Mouse (Mus musculus) heart, embryonic 16.5 days (tissue): ENCODE measurements around the gene Tssk2. TPM values are rescaled to one million over a fixed set of nuclear protein-coding genes. Genes with fewer than 3 reads are reported as not detected.

Source experiments
- ATAC-seq: fragments of 200-750 bp; cut with Nextera tagmentation; replicated peaks from 2 replicates; pipeline ENCODE4 v1.8.0; 2017; ENCODE audit warnings: moderate number of reproducible peaks; ENCODE audit not compliant: insufficient read depth, low FRiP score; ENCODE audit errors: extremely low read depth
- H3K27ac ChIP-seq: fragments of 300-500 bp; sonication (generic); 2 replicates; pipeline ENCODE4 v1.5.1; 2014; ENCODE audit warnings: mild to moderate bottlenecking, low read length, control low read depth, moderate library complexity
- H3K27me3 ChIP-seq: fragments of 300-500 bp; sonication (generic); 2 replicates; pipeline ENCODE4 v1.6.1; 2014; ENCODE audit warnings: low read length, mixed read lengths; ENCODE audit not compliant: control insufficient read depth, insufficient read depth
- H3K36me3 ChIP-seq: fragments of 300-500 bp; sonication (generic); 2 replicates; pipeline ENCODE4 v1.6.1; 2014; ENCODE audit not compliant: control insufficient read depth, insufficient read depth
- H3K4me1 ChIP-seq: fragments of 300-500 bp; sonication (generic); 2 replicates; pipeline ENCODE4 v1.6.1; 2014; ENCODE audit warnings: low read length, mixed read lengths; ENCODE audit not compliant: control insufficient read depth, insufficient read depth
- H3K4me2 ChIP-seq: fragments of 300-500 bp; sonication (generic); 2 replicates; pipeline ENCODE4 v1.6.1; 2014; ENCODE audit warnings: low read depth, mild to moderate bottlenecking, control low read depth, low read length
- H3K4me3 ChIP-seq: fragments of 300-500 bp; sonication (generic); 2 replicates; pipeline ENCODE4 v1.5.1; 2014; ENCODE audit warnings: mild to moderate bottlenecking, control low read depth, low read length
- H3K9ac ChIP-seq: fragments of 300-500 bp; sonication (generic); 2 replicates; pipeline ENCODE4 v1.6.1; 2014; ENCODE audit warnings: low read length, control low read depth
- H3K9me3 ChIP-seq: fragments of 300-500 bp; sonication (generic); replicated peaks from 2 replicates; pipeline ENCODE4 v1.6.1; 2016; ENCODE audit warnings: low read length; ENCODE audit not compliant: control insufficient read depth
- whole genome bisulfite sequencing: fragments of 180-500 bp; shearing (Covaris S2); extraction: QIAGEN DNeasy Blood & Tissue Kit; methylation state at CpG from one replicate; pipeline ENCODE4 v1.1.7; 2014; 5-methylcytosine and 5-hydroxymethylcytosine counted together
- polyA plus RNA-seq: library from polyadenylated mRNA; unstranded; fragments of >200 nt; fragmentation: Nextera tagmentation; extraction: Ambion mirVana; gene quantifications from 2 replicates; pipeline ENCODE4 v1.2.1, GENCODE M21; 2015

Tssk2 gene
- polyA plus RNA-seq, 1 experiment from 2014 or later: not detected

DNA sequence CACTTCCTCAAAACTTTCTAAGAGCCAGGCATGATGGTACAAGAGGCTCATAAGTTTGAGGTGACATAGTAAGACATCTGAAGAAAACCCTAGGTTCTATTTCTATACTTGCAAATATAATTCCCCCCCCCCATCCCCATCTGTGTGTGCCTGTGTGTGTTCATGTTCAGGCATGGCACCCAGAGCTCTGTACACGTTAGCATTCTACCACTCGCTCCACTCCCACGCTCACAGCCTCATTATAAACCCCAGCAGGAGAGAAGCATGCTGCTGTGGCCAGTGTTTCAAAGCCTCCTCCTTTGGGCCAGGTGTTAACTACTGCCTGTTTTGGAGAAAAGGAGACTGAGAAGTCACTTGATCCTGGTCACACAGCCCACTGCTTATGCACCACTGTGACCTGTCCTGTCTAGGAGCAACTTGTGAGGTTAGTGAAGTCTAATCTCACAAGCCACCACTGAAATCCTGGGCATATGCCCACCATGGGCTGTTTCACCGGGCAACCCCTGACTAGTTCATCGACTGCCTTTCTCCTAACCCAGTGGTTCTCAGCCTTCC lies 33.5 kb downstream of the Tssk2 start:
- ATAC-seq: no peak
- H3K4me3 ChIP-seq: no peak overlapping the region
- no peaks in the 10 kb centered on the region for H3K36me3 ChIP-seq
- H3K4me1 ChIP-seq: no peaks in the 10 kb centered on the region; the same call in 1 of the 2 replicates
- peaks cover 1% of the 10 kb centered on the region; the same call in 1 of the 2 replicates for H3K27me3 ChIP-seq
- WGBS: 62% methylated on average over 5 of the region's 5 CpGs
- no peak overlapping the region for H3K27ac ChIP-seq
- H3K9ac ChIP-seq: no peak overlapping the region
- H3K4me2 ChIP-seq: no peak overlapping the region
- no peaks in the 10 kb centered on the region for H3K9me3 ChIP-seq

GRCm38 (mm10) chr16:17933594-17934444 lies 35.4 kb downstream of the Tssk2 start:
- peaks cover 4% of the 10 kb centered on the region; the same call in 1 of the 2 replicates for H3K27me3 ChIP-seq
- no peak overlapping the region for H3K4me2 ChIP-seq
- no peaks in the 10 kb centered on the region for H3K36me3 ChIP-seq
- H3K27ac ChIP-seq: no peak overlapping the region
- H3K4me1 ChIP-seq: no peaks in the 10 kb centered on the region
- no peak overlapping the region for H3K9ac ChIP-seq
- H3K9me3 ChIP-seq: no peaks in the 10 kb centered on the region
- no peak overlapping the region for H3K4me3 ChIP-seq
- WGBS: 46% methylated on average over 9 of the region's 9 CpGs
- ATAC-seq: no peak

DNA sequence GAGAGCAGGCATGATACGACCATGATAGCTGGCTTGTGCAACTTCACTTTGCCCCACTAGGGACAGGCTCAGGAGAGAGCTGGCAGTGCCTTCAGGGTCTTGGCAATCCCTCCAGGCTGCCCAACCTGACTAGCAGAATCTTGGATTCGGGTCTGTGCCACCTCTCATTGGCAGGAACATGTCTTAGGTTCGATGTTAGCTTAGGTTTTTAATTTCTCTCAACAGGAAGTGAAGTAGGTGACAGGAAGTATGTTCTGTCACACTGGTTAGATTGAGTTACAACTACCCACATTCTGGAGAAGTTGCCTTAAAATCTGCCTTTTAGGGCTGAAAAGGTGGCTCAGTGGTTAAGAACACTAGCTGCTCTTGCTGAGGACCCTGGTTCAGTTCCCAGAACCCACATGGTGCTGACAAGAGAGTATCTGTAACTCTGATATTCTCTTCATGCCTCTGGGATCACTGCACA lies 36.0 kb downstream of the Tssk2 start:
- H3K27ac ChIP-seq: no peak overlapping the region
- no peak overlapping the region for H3K4me2 ChIP-seq
- H3K36me3 ChIP-seq: no peaks in the 10 kb centered on the region
- H3K9ac ChIP-seq: no peak overlapping the region
- no peaks in the 10 kb centered on the region for H3K4me1 ChIP-seq
- ATAC-seq: no peak
- H3K27me3 ChIP-seq: peaks cover 4% of the 10 kb centered on the region; the same call in 1 of the 2 replicates
- no peak overlapping the region for H3K4me3 ChIP-seq
- WGBS: 53% methylated on average over 3 of the region's 3 CpGs
- no peaks in the 10 kb centered on the region for H3K9me3 ChIP-seq

- no peak overlapping the region for H3K9ac ChIP-seq
- H3K9me3 ChIP-seq: no peaks in the 10 kb centered on the region
- no peaks in the 10 kb centered on the region for H3K4me1 ChIP-seq
- H3K4me3 ChIP-seq: no peak overlapping the region
- no peaks in the 10 kb centered on the region for H3K36me3 ChIP-seq
- no peak overlapping the region for H3K4me2 ChIP-seq
- no peak overlapping the region for H3K27ac ChIP-seq
- WGBS: 63% methylated on average over 10 of the region's 10 CpGs
- ATAC-seq: no peak
- peaks cover 4% of the 10 kb centered on the region; the same call in 1 of the 2 replicates for H3K27me3 ChIP-seq
Measured at GRCm38 (mm10) chr16:17936776-17937175, 38.3 kb downstream of the Tssk2 start.

GRCm38 (mm10) chr16:17938187-17938586 lies 39.8 kb downstream of the Tssk2 start:
- WGBS: 45% methylated on average over 7 of the region's 7 CpGs
- no peak overlapping the region for H3K9ac ChIP-seq
- no peaks in the 10 kb centered on the region for H3K36me3 ChIP-seq
- peaks cover 4% of the 10 kb centered on the region; the same call in 1 of the 2 replicates for H3K27me3 ChIP-seq
- no peak for ATAC-seq
- H3K4me3 ChIP-seq: no peak overlapping the region
- H3K27ac ChIP-seq: no peak overlapping the region
- H3K9me3 ChIP-seq: no peaks in the 10 kb centered on the region
- H3K4me2 ChIP-seq: no peak overlapping the region
- H3K4me1 ChIP-seq: no peaks in the 10 kb centered on the region

DNA sequence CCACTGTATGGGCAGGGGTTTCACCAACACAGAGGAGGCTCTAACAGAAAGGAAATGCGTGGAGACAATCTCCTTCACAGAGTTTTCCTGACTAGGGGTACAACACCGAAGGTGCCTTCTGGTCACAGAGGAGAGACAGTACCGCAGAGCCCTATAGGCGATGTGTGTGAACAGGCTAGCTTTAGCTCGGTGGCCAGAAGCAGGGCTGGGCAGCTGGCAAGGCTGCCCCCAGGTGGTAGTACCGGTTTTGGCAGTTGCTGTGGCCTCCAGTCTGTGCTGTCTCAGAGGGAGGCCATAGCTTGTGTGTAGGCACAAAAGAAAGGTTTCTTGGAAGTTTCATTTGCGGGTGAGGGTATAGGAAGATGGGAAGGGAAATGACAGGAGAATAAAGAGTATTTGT lies 40.4 kb downstream of the Tssk2 start:
- Histone ChIP-seq H3K27me3 (peaks cover 4% of the 10 kb centered on the region; the same call in 1 of the 2 replicates), H3K27ac (no peak overlapping the region), H3K4me2 (no peak overlapping the region), H3K36me3 (no peaks in the 10 kb centered on the region), H3K4me3 (no peak overlapping the region), H3K9me3 (no peaks in the 10 kb centered on the region), H3K4me1 (no peaks in the 10 kb centered on the region), H3K9ac (0 out of 2 replicates have a peak overlapping the region, but pooled peaks have one; percentile 22)
- WGBS: 12% methylated on average over 7 of the region's 7 CpGs
- ATAC-seq: peak; percentile 63; the same call in 1 of the 2 replicates

- Histone ChIP-seq H3K4me3 (no peak overlapping the region), H3K4me2 (no peak overlapping the region), H3K27ac (no peak overlapping the region; the same call in 1 of the 2 replicates), H3K9me3 (no peaks in the 10 kb centered on the region), H3K36me3 (no peaks in the 10 kb centered on the region), H3K27me3 (peaks cover 4% of the 10 kb centered on the region; the same call in 1 of the 2 replicates), H3K9ac (0 out of 2 replicates have a peak overlapping the region, but pooled peaks have one; percentile 22), H3K4me1 (no peaks in the 10 kb centered on the region)
- ATAC-seq: no peak
- WGBS: 39% methylated on average over 9 of the region's 9 CpGs
Measured at GRCm38 (mm10) chr16:17939255-17939751, 40.9 kb downstream of the Tssk2 start.

- no peaks in the 10 kb centered on the region for H3K4me1 ChIP-seq
- H3K27ac ChIP-seq: no peak overlapping the region
- 62% methylated on average over 8 of the region's 8 CpGs for WGBS
- no peaks in the 10 kb centered on the region for H3K9me3 ChIP-seq
- no peaks in the 10 kb centered on the region for H3K27me3 ChIP-seq
- no peak for ATAC-seq
- no peak overlapping the region for H3K4me2 ChIP-seq
- no peak overlapping the region for H3K4me3 ChIP-seq
- no peak overlapping the region for H3K9ac ChIP-seq
- H3K36me3 ChIP-seq: no peaks in the 10 kb centered on the region
Measured at GRCm38 (mm10) chr16:17943466-17943865, 45.0 kb downstream of the Tssk2 start.
